Mouse (Mus musculus) neural tube, embryonic 10.5 days (tissue): Measurements from ENCODE around the gene Arxes2.
"Not testable (repeated sequence)": the region's sequence is repeated elsewhere in the genome, so short reads cannot be mapped to it uniquely, and the experiment has no call there.

Experiments
- DNase-seq: peaks from one replicate; pipeline ENCODE4 v3.0.0-alpha.2; 2017; ENCODE audit warnings: low spot score; ENCODE audit errors: extremely low spot score

The Arxes2 gene

DNA sequence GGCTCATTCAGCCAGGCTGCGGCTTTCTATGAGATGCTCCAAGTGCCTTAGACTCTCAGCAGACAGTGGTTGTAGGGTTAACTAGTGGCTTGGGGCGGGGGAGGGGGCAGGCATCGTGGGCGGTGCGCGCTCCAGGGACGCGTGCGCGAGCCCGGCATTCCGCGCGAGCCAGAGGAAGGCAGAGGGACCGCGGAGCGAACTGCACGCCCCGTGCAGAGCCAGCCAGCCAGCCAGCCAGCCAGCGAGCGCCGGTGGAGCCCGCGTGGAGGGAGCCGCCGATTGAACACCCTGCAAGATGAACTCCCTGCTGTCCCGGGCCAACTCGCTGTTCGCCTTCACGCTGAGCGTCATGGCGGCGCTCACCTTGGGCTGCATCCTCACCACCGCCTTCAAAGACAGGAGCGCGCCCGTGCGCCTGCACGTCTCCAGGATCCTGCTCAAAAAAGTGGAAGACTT lies at the start of gene Arxes2:
Gene Arxes2 (plus strand): TSS at position 161 of the 456 bp plus-strand sequence.
- not testable (repeated sequence) for DNase-seq

DNA sequence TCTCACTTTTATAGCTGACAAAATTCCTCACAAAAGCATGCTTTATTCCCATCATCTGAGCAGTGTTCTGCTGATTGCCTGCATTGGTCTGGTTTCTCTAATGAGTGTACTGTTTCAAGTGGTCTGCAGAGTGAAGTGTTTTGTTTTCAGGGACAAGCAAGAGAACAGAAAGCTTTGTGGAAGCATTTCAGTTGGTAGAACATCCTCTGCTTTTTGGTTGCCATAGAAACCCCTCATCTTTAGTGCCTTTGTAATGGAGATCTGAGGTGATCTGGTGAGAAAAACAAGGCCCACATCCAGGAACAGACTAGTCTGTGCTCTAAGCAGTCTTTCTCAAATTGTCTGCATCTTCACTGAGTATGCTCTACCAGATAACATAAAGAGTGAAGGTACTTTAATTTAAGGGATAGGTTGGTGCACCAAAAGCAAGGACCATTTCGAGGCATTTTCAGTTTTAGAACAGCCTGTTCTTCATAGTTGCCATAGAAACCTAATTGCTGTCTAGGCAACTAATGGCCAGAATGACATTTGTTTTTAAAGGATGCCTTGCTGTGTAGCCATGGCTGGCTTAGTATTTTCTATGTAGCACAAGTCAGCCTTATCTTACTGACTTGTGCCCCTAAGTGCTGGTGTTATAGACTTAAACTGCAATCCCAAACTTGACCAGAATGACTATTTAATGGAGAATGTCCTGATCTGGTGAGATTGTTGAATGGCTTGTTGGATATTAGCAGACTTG lies 44.8 kb upstream of the Arxes2 start:
- no peak for DNase-seq

DNA sequence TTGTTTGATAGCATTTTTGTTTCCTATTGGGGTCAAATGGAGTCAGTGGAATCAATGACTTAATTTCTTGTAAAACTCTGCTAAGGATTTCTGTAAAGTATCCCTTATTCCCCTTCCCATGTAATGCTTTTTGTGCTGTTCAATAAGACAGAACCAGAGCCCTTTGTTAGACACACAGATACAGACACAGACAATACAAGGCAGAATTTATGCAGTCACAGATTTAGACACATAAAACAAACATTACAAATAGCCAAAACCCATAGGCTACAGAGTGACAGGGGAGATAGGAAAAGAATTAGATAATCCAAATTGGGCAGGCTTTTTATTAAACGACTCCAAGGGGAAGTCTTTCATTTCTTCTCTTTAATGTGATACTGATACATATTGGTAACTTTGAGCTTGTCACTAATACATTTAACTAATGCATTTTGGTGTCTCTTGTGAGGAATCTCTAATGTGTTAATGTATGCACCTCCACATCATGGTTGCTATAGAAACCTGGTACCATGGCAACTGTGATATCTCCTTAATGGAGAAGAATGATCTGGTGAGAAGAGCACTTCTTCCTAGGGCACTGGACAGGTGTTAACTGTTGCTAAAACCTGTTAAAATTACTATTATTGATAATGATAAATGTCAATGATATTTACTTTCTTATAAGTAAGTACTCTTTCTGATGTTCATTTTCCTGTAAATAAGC lies 36.5 kb upstream of the Arxes2 start:
- DNase-seq = no peak

DNA sequence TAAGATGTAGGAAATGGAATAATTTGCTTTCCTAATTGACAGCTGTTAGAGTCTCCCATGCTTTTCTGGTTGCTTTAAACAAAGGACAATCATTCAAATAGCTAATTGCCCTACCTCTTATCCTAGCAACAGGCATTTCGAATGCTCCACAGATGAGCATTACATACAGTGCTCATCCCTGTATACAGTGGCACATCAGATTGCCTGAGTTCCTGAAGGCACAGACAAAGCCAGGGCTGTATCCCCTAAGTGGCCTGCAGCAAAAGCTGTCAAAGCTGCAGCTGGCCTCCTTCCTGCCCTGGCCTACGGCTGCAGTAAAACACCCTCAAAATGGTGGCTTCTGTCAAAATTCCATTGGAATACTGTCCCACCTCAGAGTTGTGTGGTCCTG lies 35.9 kb upstream of the Arxes2 start:
- DNase-seq = no peak

DNA sequence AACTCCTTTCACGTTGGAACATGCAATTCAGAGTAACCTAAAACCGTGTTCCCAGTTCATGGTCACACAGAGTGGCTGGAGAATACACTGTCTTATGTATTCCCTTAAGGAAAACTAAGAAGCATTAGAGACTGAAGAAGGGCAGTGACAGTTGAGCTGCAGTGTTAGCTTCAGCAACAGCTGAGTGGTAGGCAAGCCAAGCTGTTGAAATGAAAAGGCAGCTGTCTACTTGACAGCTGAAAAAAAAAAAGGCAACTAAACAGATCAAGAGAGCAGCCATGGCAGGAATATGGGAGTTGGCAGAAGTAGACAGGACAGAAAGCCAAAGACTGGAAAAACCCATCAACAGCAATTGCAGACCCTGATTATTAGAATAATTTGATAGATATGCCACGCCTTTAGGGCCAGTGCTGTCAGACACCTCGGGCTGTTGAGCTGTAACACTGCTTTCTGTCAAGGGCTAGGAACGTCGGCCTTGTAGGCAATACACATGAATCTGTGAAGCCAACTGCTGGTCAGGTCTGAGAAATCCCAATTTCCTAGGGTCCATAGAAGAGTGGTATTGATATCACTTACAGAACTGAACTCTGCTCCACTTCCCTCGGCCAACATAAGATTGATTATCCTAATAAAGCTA lies 34.9 kb upstream of the Arxes2 start:
- DNase-seq = no peak

DNA sequence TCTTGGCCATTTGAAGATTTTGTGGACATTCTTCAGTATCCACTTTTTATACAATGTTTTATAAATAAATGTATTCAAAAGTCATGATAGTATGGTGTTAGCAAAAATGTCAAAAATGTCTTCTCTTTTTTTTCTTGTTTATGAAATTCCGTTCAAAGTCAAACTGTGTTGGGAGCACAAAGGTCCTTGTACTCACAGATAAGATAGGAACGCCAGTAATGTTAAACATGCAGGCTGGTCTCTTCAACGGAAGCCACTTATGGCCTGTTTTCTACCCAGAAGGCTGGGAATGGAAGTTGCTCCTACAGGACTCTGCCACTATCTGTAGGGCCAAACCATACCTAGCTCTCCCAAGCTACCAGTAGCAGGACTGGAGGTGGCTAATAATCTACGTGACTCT lies 34.1 kb upstream of the Arxes2 start:
- no peak for DNase-seq

DNA sequence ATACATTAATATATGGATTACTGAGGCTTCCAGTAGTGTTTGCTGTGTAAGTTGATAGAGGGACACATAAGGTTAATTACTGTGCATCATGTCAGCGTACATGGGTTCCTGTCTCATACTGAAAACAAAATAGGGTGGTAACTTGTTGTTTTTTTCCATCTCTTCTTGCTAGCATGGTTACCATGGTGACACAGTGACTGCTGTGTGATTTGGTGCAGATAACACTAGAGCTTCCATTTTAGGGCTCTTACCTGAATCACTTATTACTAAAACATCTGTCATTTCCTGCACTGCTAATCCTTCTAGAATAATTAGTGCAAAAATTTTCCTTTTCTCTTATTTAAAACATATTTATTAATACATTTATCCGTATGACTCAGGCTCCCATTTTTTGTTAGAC lies 31.3 kb upstream of the Arxes2 start:
- DNase-seq = no peak

DNA sequence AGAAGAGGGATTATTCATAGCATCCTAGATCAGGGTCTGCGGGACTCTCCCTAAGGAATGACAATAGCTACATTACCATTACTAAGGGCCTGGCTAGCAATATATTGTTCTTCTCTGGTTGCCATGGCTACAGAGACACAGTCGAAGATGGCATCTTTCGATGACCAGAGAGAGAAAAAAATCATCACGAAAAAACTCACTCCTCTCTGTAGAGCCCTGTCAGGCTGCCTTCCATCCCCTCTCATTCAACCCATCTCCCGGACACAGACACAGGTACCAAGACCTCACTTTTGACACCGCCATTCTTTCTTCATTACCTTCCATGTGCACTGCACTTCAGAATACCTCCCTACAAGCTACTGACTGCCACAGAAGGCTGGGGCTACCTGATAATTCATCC lies 30.5 kb upstream of the Arxes2 start:
- no peak for DNase-seq

DNA sequence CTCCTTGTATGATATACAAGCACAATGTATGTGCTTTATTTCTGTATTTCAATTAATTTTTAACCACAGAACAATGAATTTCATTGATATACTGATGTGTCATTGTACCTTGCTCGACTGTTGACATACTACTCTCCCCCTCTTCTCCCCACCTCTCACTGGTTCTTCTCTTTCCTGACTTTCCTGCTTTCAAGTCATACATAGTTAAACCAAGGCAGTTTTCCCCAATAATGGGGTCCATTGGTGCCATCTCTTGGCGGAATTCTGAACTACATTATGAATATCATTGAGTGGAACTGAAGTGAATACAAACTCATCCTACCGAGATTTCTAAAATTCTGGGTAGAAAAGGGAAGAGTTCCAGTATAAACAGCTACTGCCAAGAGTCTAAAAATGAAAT lies 30.0 kb upstream of the Arxes2 start:
- DNase-seq = no peak

DNA sequence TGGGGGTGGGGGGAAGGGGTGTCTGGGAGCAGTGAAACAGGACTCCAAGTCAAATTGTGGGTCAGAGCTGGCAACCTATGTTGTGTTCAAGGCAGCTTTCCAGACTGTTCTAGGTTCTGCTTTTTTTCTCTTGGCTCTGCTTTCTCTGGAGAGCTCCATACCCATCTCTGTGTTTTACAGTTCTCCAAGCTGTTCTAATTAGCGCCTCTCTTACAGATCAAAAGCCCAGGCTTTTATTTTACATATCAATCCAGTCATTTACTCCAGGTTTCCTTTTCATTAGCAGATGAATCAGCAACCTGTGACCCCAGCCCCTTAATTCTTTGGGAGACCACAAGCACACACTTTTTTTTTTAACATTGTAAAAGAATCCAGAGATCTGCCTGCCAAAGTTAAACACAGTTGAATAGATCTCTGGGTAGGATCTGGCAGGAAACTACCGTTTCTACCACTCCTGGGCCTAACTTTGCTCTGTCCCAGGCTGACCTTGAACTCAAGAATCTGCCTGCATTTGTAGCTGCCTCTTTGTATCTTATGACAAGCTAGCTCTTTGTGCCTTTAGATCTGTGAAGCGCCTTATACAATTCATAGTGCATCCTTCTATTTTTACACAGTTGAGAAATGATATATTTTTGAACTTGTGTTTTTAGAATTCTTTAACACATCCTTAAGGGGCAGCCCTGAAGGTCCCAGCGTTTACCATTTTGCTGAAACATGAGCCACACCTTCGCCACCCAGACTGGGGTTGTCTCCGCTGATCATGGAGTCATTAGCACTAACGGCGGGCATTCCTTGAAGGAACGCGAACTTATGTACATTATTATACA lies 19.8 kb upstream of the Arxes2 start:
- DNase-seq = no peak

DNA sequence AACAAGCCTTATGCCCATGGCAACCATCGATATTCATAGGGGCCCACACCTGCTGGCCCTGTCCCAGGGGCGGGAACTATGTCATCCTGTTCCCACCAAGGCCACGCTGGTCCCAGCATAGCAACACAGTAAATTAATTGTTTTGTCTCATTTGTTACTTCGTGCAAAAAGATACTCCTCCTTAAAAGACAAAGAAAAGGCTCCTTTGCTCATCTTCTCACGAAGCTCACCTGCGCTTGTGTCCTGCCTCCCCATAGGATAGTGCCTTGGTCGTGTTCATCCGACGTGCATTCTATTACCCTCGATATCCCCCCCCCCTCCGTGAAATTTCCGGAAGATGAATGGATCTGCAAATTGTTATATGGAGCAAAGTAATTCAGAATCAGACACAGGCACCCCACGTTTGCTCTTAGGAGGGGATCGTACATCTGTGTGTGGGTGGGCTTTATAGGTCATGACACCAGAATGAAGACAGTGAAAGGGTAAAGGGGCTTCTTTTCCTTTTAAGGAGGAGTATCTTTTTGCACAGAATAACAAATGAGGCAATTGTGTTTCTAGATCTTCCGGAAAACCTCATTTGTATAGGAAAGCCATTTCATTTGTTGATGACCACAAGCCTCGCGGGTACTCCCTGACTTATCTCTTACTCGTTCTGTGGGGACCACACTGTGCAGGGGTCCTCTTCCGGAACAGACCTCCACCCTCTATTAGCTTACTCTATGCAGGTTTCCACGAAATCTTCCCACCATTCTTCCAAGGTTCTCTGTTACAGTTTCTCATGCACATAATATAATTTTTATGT lies 19.0 kb upstream of the Arxes2 start:
- no peak for DNase-seq

DNA sequence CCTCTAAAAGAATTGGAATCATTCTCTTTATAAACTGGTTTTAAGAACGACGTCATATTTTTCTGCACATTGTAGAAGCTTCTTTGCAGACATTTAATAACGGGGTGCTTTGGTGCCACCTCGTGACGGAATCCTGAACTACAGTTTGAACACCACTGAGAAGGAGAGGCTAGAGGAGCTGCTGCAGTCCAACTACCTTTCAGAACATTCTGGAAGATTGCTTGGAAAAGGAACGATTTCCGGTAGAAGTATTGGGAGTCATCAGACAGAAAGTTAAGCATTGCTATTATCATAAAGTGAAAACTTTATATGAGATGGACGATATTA lies 18.4 kb upstream of the Arxes2 start:
- DNase-seq = peak; percentile 57

DNA sequence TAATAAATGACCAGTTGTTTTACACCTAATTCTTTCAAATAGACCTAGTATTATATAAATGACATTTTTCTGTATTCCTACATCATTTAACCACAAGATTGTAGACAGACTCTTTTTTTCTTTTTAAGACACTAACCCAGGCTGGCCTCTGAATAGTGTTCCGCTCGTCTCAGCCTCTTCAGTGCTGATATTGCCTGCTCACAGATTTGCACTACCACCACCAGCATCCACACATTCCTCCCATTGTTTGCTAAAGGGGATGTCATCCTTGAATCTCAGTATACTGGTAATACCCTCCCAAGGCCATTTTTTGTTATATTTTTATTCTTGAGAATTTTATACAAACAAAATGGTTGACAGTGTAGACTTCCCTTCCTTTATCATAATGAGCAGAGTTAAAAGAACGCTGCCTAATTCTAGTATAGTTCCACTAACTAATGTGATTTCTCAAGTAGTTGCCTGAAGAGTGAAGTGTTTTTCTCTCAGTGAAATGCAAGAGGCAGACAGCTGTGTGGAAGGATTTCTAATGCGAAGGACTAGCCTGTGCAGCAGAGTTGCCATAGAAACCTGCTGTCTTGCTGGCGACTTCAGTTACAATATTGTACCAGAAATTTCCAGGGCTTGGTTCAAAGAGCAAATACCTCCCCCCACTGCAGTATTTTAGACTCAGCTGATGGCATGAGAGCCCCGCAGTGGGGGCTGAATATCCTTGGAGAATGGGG lies 8.9 kb upstream of the Arxes2 start:
- no peak for DNase-seq

DNA sequence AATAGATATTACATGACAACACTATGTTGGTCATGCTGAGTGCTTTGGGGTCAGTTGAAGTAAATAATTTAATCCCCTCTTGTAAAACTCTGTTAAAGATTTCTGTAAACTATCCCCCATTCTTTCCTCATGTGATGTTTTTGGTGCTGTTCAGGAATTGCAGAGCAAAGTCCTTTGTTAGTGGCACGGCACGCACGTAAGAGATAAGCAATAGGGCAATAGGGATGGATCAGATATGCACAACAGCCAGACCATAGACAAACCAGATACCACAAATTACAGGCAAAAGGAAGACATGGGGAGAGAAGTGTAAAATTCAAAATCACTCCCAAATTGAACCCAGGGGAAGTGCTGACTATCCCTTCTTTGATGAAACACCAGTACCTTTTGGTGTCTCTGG lies 7.4 kb upstream of the Arxes2 start:
- DNase-seq = no peak

DNA sequence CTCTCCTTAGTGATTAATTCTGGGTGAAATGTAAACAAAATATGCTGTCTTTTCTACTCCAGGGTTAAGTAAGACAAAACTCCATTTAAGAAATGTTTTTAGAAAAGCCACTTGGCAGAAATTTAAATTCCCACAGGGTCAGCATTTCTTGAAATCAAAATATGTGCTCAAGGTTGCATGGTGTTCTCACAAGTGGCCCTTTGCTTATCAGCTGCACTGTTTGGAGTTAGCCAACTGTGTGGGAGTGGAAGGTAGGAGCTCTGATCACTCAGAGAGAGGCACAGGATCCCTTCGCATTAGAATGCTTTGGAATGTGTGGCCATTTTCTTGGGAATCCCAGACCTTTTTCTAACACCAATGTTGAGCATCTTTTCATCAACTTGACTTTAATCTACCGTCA lies 3.0 kb upstream of the Arxes2 start:
- no peak for DNase-seq

DNA sequence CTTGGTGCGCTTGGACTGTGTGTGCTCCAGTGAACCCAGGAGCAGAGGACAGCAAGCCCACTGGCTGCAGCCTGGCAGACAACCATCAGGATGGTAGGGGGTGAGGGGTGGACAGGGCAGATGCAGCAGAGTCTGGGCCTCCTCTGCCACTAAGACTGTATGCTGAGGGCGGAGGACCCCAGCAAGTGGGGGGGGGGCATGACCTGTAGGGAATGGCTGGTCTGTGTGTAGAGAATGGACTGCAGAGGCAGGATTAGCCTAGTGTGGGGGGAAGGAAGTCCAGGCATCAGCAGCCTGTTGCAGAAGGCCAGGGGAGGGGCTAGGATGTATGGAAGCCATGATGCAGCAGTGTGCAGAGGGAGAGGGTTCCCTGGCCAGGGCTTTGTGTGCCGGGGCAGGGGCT lies 431 bp upstream of the Arxes2 start:
- not testable (repeated sequence) for DNase-seq

DNA sequence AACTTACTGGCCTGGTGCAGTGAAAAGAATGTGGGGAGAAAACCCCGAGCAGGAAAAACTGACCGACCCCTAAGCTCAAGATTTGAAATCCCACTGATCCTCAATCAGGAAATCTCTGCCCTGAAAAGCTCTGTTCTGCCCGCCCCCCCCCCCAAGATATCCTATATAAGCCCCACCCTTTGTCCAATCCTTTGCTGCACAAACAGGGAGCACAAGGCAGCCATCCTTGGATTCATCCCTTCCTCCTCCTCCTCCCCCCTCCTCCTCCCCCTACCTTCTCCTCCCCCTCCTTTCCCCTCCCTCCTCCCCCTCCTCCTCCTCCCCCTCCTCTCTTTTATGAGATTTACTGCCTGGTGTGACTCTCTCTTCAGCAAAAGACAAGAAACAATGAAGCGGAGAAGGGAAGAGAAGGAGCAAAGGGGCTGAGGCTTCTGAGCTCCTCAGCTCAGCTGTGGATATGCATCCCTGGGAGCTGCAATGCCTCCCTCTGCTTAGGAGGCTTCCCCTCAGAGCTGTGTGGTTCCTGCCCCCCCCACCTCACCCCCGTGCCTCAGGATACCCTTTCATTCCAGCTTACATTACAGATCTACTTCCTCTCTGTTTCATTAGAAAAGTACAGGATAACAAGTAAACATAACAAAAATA lies 13.7 kb downstream of the Arxes2 start:
- DNase-seq = no peak

DNA sequence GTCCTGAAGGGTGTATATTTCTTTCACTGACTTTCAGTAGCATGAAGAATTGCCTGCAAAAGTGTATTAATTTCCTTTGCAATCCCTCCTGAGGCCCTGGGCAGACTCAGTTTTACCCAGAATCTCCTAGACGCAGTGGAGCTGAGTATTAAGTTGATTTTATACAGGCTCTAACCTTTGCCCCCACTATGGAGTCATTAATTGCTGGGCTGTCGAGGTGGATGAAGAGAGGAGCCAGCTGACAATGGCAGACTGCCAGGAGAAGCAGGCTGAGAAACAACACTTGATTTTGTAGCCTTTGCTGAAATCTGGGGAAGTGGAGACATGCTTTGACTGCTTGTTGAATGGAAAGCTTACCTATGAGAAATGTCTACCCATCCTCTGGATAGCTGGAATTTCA lies 20.8 kb downstream of the Arxes2 start:
- DNase-seq = no peak

DNA sequence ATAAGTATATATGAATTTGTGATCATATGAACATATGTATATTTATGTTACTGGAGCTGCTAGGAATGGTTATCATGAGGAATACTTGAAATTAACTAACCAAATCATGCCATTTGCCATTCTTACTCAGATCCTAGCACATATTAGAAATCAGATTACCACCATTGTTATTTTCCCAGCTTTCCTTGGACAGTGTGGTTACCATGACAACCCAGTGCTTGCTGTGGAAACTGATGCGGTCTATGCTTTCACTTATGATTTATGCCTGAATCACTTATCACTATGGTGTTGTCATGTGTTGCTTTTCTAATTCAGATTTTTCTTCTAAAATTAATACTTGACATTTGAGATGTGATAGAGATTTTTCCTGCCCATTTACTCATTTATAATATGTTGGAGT lies 36.7 kb downstream of the Arxes2 start:
- DNase-seq = no peak
